Mouse (Mus musculus) hindbrain, embryonic 11.5 days (tissue): ENCODE results near the gene Vmn2r1. TPM values are rescaled to one million over a fixed set of nuclear protein-coding genes. Genes with fewer than 3 reads are reported as not detected.

Experiments
- polyA plus RNA-seq: library from polyadenylated mRNA; unstranded; fragments of >200 nt; fragmentation: Nextera tagmentation; extraction: Ambion mirVana; gene quantifications from 2 replicates; pipeline ENCODE4 v1.2.1, GENCODE M21; 2014

Gene Vmn2r1
- polyA plus RNA-seq, 1 experiment from 2014 or later = 0.14 TPM

Other genes starting within 250 kb of the Vmn2r1 start
- 34.6 and 40.3 TPM in 2 replicates for gene Plch1, start 182.1 kb upstream of the Vmn2r1 start, polyA plus RNA-seq
- 3.7 TPM in 2 replicates for gene E130311K13Rik, start 152.1 kb upstream of the Vmn2r1 start, polyA plus RNA-seq
- 12.8 and 13.3 TPM in 2 replicates for gene Slc33a1, start 116.8 kb upstream of the Vmn2r1 start, polyA plus RNA-seq
- gene Gmps, start 105.4 kb upstream of the Vmn2r1 start, polyA plus RNA-seq = 70.7 and 71.9 TPM in 2 replicates
- 0.05 TPM in 1 of 2 replicates, not detected in the other for gene Vmn2r2, start 60.4 kb downstream of the Vmn2r1 start, polyA plus RNA-seq
- gene Vmn2r3, start 208.2 kb downstream of the Vmn2r1 start, polyA plus RNA-seq = not detected in 2 replicates